Comparison of ENCODE assay signal across 10 mouse cellular contexts in the genomic region with DNA sequence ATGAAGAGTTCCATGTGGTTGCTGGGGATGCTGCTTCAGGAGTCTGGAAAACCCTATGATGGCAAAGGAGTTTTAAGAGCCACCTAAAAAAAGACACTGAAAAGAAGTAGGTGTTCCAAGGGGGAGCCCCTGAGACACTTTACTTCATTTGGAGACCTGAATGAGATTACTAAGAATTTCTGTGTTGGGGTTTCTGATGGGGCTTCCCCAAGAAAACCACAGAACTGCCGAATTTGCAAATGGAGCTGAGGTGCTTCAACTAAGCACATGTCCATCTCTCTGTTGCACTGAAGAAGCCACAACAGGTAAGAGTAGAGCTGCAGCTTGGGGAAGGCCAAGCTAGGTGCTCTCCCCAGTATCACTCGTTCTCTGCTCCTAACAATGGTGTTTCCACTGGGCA. TPM values are rescaled to one million over a fixed set of nuclear protein-coding genes. Genes with fewer than 3 reads are reported as not detected.
DNase-seq lines count a peak whose midpoint lies in the region; ATAC-seq and TF ChIP-seq lines count a peak whose summit lies in the region.
"Had no signal": no experiment of that assay in that cellular context is flagged by ENCODE, and none has a peak within 500 bp of the region (broad histone marks: within the 10 kb centered on the region; RNA-seq: fewer than 3 reads in every experiment).

No protein-coding gene starts in this region.

- H3K9ac ChIP-seq in forebrain, embryonic 13.5 days = no peak overlapping the region
- no peak overlapping the region for H3K9ac ChIP-seq in forebrain, embryonic 15.5 days (replicated peaks)
- H3K9ac ChIP-seq in lung, embryonic 15.5 days = no peak overlapping the region
- peak overlapping the region; percentile 78; the same call in 1 of the 2 replicates for H3K9ac ChIP-seq in CH12.LX (ENCODE audit: insufficient read depth, low read depth)
- peak overlapping the region; percentile 42 for H3K9ac ChIP-seq in liver, postnatal 0 days (replicated peaks)

- peak overlapping the region; percentile 74; the same call in 1 of the 2 replicates for H3K4me2 ChIP-seq in forebrain, embryonic 13.5 days
- H3K4me2 ChIP-seq in forebrain, embryonic 15.5 days (replicated peaks) = no peak overlapping the region; the same call in 1 of the 2 replicates
- peak overlapping the region; percentile 66; the same call in 1 of the 2 replicates for H3K4me2 ChIP-seq in lung, embryonic 15.5 days
- H3K4me2 ChIP-seq in CH12.LX (ENCODE audit: insufficient read depth, low read depth, poor library complexity, severe bottlenecking) = peak overlapping the region; percentile 99
- H3K4me2 ChIP-seq in liver, postnatal 0 days (ENCODE audit: low read depth, low read length) = peak overlapping the region; percentile 84

- no peaks in the 10 kb centered on the region for H3K9me3 ChIP-seq in forebrain, embryonic 13.5 days (replicated peaks)
- H3K9me3 ChIP-seq in forebrain, embryonic 15.5 days = no peaks in the 10 kb centered on the region
- no peaks in the 10 kb centered on the region for H3K9me3 ChIP-seq in lung, embryonic 15.5 days
- no peaks in the 10 kb centered on the region for H3K9me3 ChIP-seq in CH12.LX (replicated peaks; ENCODE audit: low read length)
- H3K9me3 ChIP-seq in liver, postnatal 0 days (ENCODE audit: low read length) = no peaks in the 10 kb centered on the region

- no peak for ATAC-seq in forebrain, embryonic 13.5 days
- no peak for ATAC-seq in forebrain, embryonic 15.5 days (replicated peaks)
- no peak for ATAC-seq in lung, embryonic 15.5 days (ENCODE audit: borderline replicate concordance, extremely low read depth, low FRiP score, low TSS enrichment)
- no peak for ATAC-seq in liver, postnatal 0 days

- TF ChIP-seq POLR2A in CH12.LX (IDR thresholded peaks at IDR 0.05; ENCODE audit: low read depth, low read length) = peak; percentile 57

- peak; percentile 93 for TF ChIP-seq EP300 in CH12.LX (IDR thresholded peaks at IDR 0.05; ENCODE audit: low read length)
- no peak for TF ChIP-seq EP300 in liver, postnatal 0 days (IDR thresholded peaks at IDR 0.05; ENCODE audit: low read depth)

- TF ChIP-seq CTCF in CH12.LX (conservative IDR thresholded peaks at IDR 0.05 in 1 of 2, IDR thresholded peaks at IDR 0.05 in 1 of 2; ENCODE audit: low read depth in 2 of 2, low read length in 2 of 2) = no peak
- TF ChIP-seq CTCF in liver, postnatal 0 days (IDR thresholded peaks at IDR 0.05; ENCODE audit: low read depth) = no peak

- 91% methylated on average over 2 of the region's 2 CpGs for WGBS in forebrain, embryonic 13.5 days
- WGBS in forebrain, embryonic 15.5 days = 85% methylated on average over 2 of the region's 2 CpGs
- WGBS in lung, embryonic 15.5 days = 79% methylated on average over 2 of the region's 2 CpGs
- 71% methylated on average over 2 of the region's 2 CpGs for WGBS in liver, postnatal 0 days (ENCODE audit: insufficient replicate concordance)

- TF ChIP-seq RAD21 in CH12.LX (IDR thresholded peaks at IDR 0.05; ENCODE audit: low read depth, low read length) = no peak; the same call in none of the 2 replicates

- peaks cover 73% of the 10 kb centered on the region for H3K4me1 ChIP-seq in forebrain, embryonic 13.5 days
- H3K4me1 ChIP-seq in forebrain, embryonic 15.5 days = peaks cover 73% of the 10 kb centered on the region
- peaks cover 76% of the 10 kb centered on the region for H3K4me1 ChIP-seq in lung, embryonic 15.5 days
- peaks cover 18 to 81% of the 10 kb centered on the region in 2 experiments for H3K4me1 ChIP-seq in CH12.LX (ENCODE audit: control insufficient read depth in 1 of 2, insufficient read depth in 2 of 2)
- H3K4me1 ChIP-seq in liver, postnatal 0 days (ENCODE audit: insufficient read depth) = peaks cover 61% of the 10 kb centered on the region

- in situ Hi-C loops in CH12.LX (cut with MboI; ENCODE audit: low pct_ligation_motif_present, low pct_unique_long_range_greater_than_20kb, low sequenced_read_pairs) = no loop called here

- no peak overlapping the region for H3K27ac ChIP-seq in forebrain, embryonic 13.5 days
- no peak overlapping the region for H3K27ac ChIP-seq in forebrain, embryonic 15.5 days (replicated peaks)
- H3K27ac ChIP-seq in lung, embryonic 15.5 days = no peak overlapping the region
- H3K27ac ChIP-seq in CH12.LX (ENCODE audit: insufficient read depth, low read depth) = peak overlapping the region; percentile 95
- no peak overlapping the region for H3K27ac ChIP-seq in liver, postnatal 0 days (ENCODE audit: low read depth)

- dilution Hi-C loops in CH12.LX (cut with MboI; ENCODE audit: extremely low pct_ligation_motif_present, extremely low pct_unique_long_range_greater_than_20kb, low sequenced_read_pairs) = no loop called here

- no peaks in the 10 kb centered on the region for H3K27me3 ChIP-seq in forebrain, embryonic 13.5 days
- H3K27me3 ChIP-seq in forebrain, embryonic 15.5 days = no peaks in the 10 kb centered on the region
- no peaks in the 10 kb centered on the region for H3K27me3 ChIP-seq in lung, embryonic 15.5 days
- peaks cover 1% of the 10 kb centered on the region for H3K27me3 ChIP-seq in CH12.LX (replicated peaks)
- H3K27me3 ChIP-seq in liver, postnatal 0 days (ENCODE audit: insufficient read depth, low read length) = no peaks in the 10 kb centered on the region

- peaks cover 15% of the 10 kb centered on the region; the same call in 1 of the 2 replicates for H3K36me3 ChIP-seq in forebrain, embryonic 13.5 days (ENCODE audit: poor library complexity, severe bottlenecking)
- no peaks in the 10 kb centered on the region for H3K36me3 ChIP-seq in forebrain, embryonic 15.5 days
- no peaks in the 10 kb centered on the region for H3K36me3 ChIP-seq in lung, embryonic 15.5 days
- peaks cover 24 to 34% of the 10 kb centered on the region in 2 experiments for H3K36me3 ChIP-seq in CH12.LX (replicated peaks in 1 of 2; ENCODE audit: control insufficient read depth in 1 of 2, insufficient read depth in 1 of 2, low read length in 1 of 2)
- peaks cover 62% of the 10 kb centered on the region for H3K36me3 ChIP-seq in liver, postnatal 0 days (replicated peaks; ENCODE audit: insufficient read depth, low read length)

- no peak overlapping the region for H3K4me3 ChIP-seq in forebrain, embryonic 13.5 days
- no peak overlapping the region for H3K4me3 ChIP-seq in forebrain, embryonic 15.5 days
- H3K4me3 ChIP-seq in lung, embryonic 15.5 days = no peak overlapping the region
- H3K4me3 ChIP-seq in CH12.LX (replicated peaks in 1 of 3; ENCODE audit: low read depth in 2 of 3, low read length in 2 of 3, poor library complexity in 1 of 3) = peak overlapping the region in 1 of 3 experiments; percentile 61
- peak overlapping the region; percentile 26; the same call in 1 of the 2 replicates for H3K4me3 ChIP-seq in liver, postnatal 0 days (ENCODE audit: low read depth, low read length)

- H3K79me2 ChIP-seq in CH12.LX (replicated peaks; ENCODE audit: control insufficient read depth, extremely low read depth, insufficient read depth, poor library complexity, severe bottlenecking) = peaks cover 90% of the 10 kb centered on the region

- DNase-seq in lung, postnatal 25 days (ENCODE audit: low spot score) = no peak
- DNase-seq in CH12.LX (ENCODE audit: extremely low read depth) = peak; percentile 92
- DNase-seq in liver, postnatal 0 days = no peak
- no peak for DNase-seq in ovary, postnatal 10 days (ENCODE audit: low spot score)
- no peak for DNase-seq in adrenal gland, adult 18-20 months (ENCODE audit: low spot score in 2 of 2)
- DNase-seq: adrenal gland, postnatal 14 days; kidney, postnatal 25 days had no signal

TF ChIP-seq in CH12.LX, 34 proteins besides CTCF, POLR2A, EP300 and RAD21 (continues in another document):
- TF ChIP-seq CHD2 (IDR thresholded peaks at IDR 0.05; ENCODE audit: low read length) (peak; percentile 74), MAZ (IDR thresholded peaks at IDR 0.05; ENCODE audit: low read depth, low read length) (peak; percentile 82; the same call in 1 of the 2 replicates), ETS1 (conservative IDR thresholded peaks at IDR 0.05; ENCODE audit: low read depth, low read length) (peak; percentile 94), SIN3A (IDR thresholded peaks at IDR 0.05; ENCODE audit: low read length) (peak; percentile 94), TBP (conservative IDR thresholded peaks at IDR 0.05; ENCODE audit: low read depth, low read length) (peak; percentile 78), ZC3H11A (IDR thresholded peaks at IDR 0.05; ENCODE audit: low read depth, low read length) (no peak), KAT2A (IDR thresholded peaks at IDR 0.05; ENCODE audit: insufficient replicate concordance, low read length) (0 out of 2 replicates have a peak, but pooled peaks have one; percentile 53), IRF4 (IDR thresholded peaks at IDR 0.05; ENCODE audit: low read depth, low read length) (peak; percentile 79), ZMIZ1 (IDR thresholded peaks at IDR 0.05; ENCODE audit: low read depth, low read length) (no peak; the same call in 1 of the 2 replicates), JUN (IDR thresholded peaks at IDR 0.05; ENCODE audit: insufficient read depth, low read depth, low read length) (peak; percentile 80), TCF12 (IDR thresholded peaks at IDR 0.05; ENCODE audit: low read depth, low read length) (peak; percentile 87), MAX (IDR thresholded peaks at IDR 0.05; ENCODE audit: low read length) (peak; percentile 86), ZKSCAN1 (IDR thresholded peaks at IDR 0.05; ENCODE audit: borderline replicate concordance, low read depth, low read length) (no peak), MXI1 (IDR thresholded peaks at IDR 0.05; ENCODE audit: low read depth, low read length) (peak; percentile 74)

RNA-seq across cellular contexts. Expression of a gene that starts 5.8 kb away (rescaled TPM):
- 155 and 164 TPM in 2 replicates for polyA plus RNA-seq in forebrain, embryonic 13.5 days (2015; fragmentation: Nextera tagmentation; extraction: Ambion mirVana)
- polyA plus RNA-seq in forebrain, embryonic 15.5 days (2015; fragmentation: Nextera tagmentation; extraction: Ambion mirVana) = 179 and 183 TPM in 2 replicates
- 101 and 107 TPM in 2 replicates for polyA plus RNA-seq in lung, embryonic 15.5 days (2015; fragmentation: Nextera tagmentation; extraction: Ambion mirVana)
- total RNA-seq in CH12.LX (2012; rRNA removed) (47.7 and 80.3 TPM in 2 replicates), CH12.LX (2014; rRNA removed) (13.7 and 21.3 TPM in 2 replicates)
- polyA plus RNA-seq in CH12.LX (2012; ENCODE audit: insufficient read length, low read depth) = 33.2 and 34.5 TPM in 2 replicates
- 84.2 and 84.4 TPM in 2 replicates for polyA plus RNA-seq in liver, postnatal 0 days (2015; fragmentation: Nextera tagmentation; extraction: Ambion mirVana)
- 10 to 100 TPM; 63.6 to 73.5 TPM for total RNA-seq in adrenal gland, adult 18-20 months (2021)

RNA-seq across cellular contexts. Expression of a gene that starts 22.1 kb away (rescaled TPM):
- polyA plus RNA-seq in forebrain, embryonic 13.5 days (2015; fragmentation: Nextera tagmentation; extraction: Ambion mirVana) = 102 and 103 TPM in 2 replicates
- polyA plus RNA-seq in forebrain, embryonic 15.5 days (2015; fragmentation: Nextera tagmentation; extraction: Ambion mirVana) = 50.6 and 51.1 TPM in 2 replicates
- 92.1 and 94.7 TPM in 2 replicates for polyA plus RNA-seq in lung, embryonic 15.5 days (2015; fragmentation: Nextera tagmentation; extraction: Ambion mirVana)
- total RNA-seq in CH12.LX (2012; rRNA removed) (66.1 and 70.9 TPM in 2 replicates), CH12.LX (2014; rRNA removed) (98.0 and 105 TPM in 2 replicates)
- polyA plus RNA-seq in CH12.LX (2012; ENCODE audit: insufficient read length, low read depth) = 123 and 127 TPM in 2 replicates
- polyA plus RNA-seq in liver, postnatal 0 days (2015; fragmentation: Nextera tagmentation; extraction: Ambion mirVana) = 20.7 and 25.8 TPM in 2 replicates
- total RNA-seq in adrenal gland, adult 18-20 months (2021) = 1 to 10 TPM; 1.2 to 2.3 TPM

Comparison
In these comparisons a context has a peak if more than half of its experiments do, and no peak if none do; other contexts are left out.
1. H3K9ac ChIP-seq: peak in CH12.LX (single experiment) and liver, postnatal 0 days (single experiment); none in forebrain, embryonic 13.5 days (single experiment), forebrain, embryonic 15.5 days (single experiment) and lung, embryonic 15.5 days (single experiment).